Mouse (Mus musculus): ENCODE measurements around the gene Ptgdr2.

Ptgdr2 gene

GRCm38 (mm10) chr19:10937110-10937563 lies at the start of gene Ptgdr2:
Gene Ptgdr2 (plus strand): TSS chr19:10937160.
- in situ Hi-C loops (cut with MboI), result no loop called here

- in situ Hi-C loops (cut with MboI), result no loop called here
Observed at GRCm38 (mm10) chr19:10892201-10892600, 44.8 kb upstream of the Ptgdr2 start.

GRCm38 (mm10) chr19:10895016-10895528 lies 41.9 kb upstream of the Ptgdr2 start, which contains the start of gene Prpf19:
Gene Prpf19 (plus strand): TSS chr19:10895231.
- in situ Hi-C loops (cut with MboI), result no loop called here

GRCm38 (mm10) chr19:10895708-10896107 lies 41.3 kb upstream of the Ptgdr2 start:
- in situ Hi-C loops (cut with MboI), result no loop called here

- in situ Hi-C loops (cut with MboI), result no loop called here
Observed at GRCm38 (mm10) chr19:10896849-10897248, 40.1 kb upstream of the Ptgdr2 start.

- in situ Hi-C loops (cut with MboI), result no loop called here
Observed at GRCm38 (mm10) chr19:10897491-10897890, 39.5 kb upstream of the Ptgdr2 start.

GRCm38 (mm10) chr19:10900315-10900714 lies 36.6 kb upstream of the Ptgdr2 start:
- in situ Hi-C loops (cut with MboI), result no loop called here

- in situ Hi-C loops (cut with MboI), result no loop called here
Observed at GRCm38 (mm10) chr19:10901046-10901445, 35.9 kb upstream of the Ptgdr2 start.

- in situ Hi-C loops (cut with MboI), result no loop called here
Observed at GRCm38 (mm10) chr19:10904512-10904911, 32.4 kb upstream of the Ptgdr2 start.

- in situ Hi-C loops (cut with MboI), result no loop called here
Observed at GRCm38 (mm10) chr19:10904927-10905727, 31.8 kb upstream of the Ptgdr2 start.

GRCm38 (mm10) chr19:10905728-10906000 lies 31.3 kb upstream of the Ptgdr2 start:
- in situ Hi-C loops (cut with MboI), result no loop called here

GRCm38 (mm10) chr19:10907891-10908290 lies 29.1 kb upstream of the Ptgdr2 start:
- in situ Hi-C loops (cut with MboI), result no loop called here

- in situ Hi-C loops (cut with MboI), result no loop called here
Observed at GRCm38 (mm10) chr19:10909087-10909721, 27.8 kb upstream of the Ptgdr2 start.

- in situ Hi-C loops (cut with MboI), result no loop called here
Observed at GRCm38 (mm10) chr19:10914291-10914690, 22.7 kb upstream of the Ptgdr2 start.

GRCm38 (mm10) chr19:10914870-10915269 lies 22.1 kb upstream of the Ptgdr2 start:
- in situ Hi-C loops (cut with MboI), result no loop called here

- in situ Hi-C loops (cut with MboI), result no loop called here
Observed at GRCm38 (mm10) chr19:10916506-10916905, 20.5 kb upstream of the Ptgdr2 start.

- in situ Hi-C loops (cut with MboI), result no loop called here
Observed at GRCm38 (mm10) chr19:10918321-10918991, 18.5 kb upstream of the Ptgdr2 start.

- in situ Hi-C loops (cut with MboI), result no loop called here
Observed at GRCm38 (mm10) chr19:10920532-10920931, 16.4 kb upstream of the Ptgdr2 start, which contains the start of gene Zp1. Gene Zp1 (minus strand): TSS chr19:10920632.

GRCm38 (mm10) chr19:10921058-10921457 lies 15.9 kb upstream of the Ptgdr2 start:
- in situ Hi-C loops (cut with MboI), result no loop called here

- in situ Hi-C loops (cut with MboI), result no loop called here
Observed at GRCm38 (mm10) chr19:10924220-10924619, 12.7 kb upstream of the Ptgdr2 start.

GRCm38 (mm10) chr19:10926123-10926621 lies 10.8 kb upstream of the Ptgdr2 start:
- in situ Hi-C loops (cut with MboI), result no loop called here

GRCm38 (mm10) chr19:10926666-10927065 lies 10.3 kb upstream of the Ptgdr2 start:
- in situ Hi-C loops (cut with MboI), result no loop called here

Measured in mature B cell (primary cell).